Mouse (Mus musculus): ENCODE data around the gene Nudt15.

DNA sequence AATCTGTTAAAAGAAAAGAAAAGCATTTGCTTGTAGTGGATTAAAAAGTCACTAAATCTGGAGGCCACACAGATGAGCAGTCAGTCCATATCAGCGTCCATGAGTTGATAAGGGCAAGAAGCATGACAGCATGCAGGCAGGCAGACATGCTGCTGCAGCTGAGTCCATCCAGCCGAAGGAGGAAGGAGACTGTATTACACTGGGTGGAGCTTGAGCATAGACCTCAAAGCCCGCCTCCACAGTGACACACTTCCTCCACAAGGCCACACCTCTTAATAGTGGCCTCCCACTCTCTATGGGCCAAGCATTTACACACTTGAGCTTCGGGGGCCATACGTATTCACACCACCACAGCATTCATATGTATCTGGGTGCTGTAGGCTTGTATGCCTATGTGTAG, 26.0 kb upstream of the Nudt15 start:
- TF ChIP-seq POLR2A (IDR thresholded peaks at IDR 0.05; ENCODE audit: control insufficient read depth, extremely low read depth, insufficient read depth, low read length, poor library complexity) (no peak), CTCF (IDR thresholded peaks at IDR 0.05; ENCODE audit: borderline replicate concordance, control insufficient read depth, extremely low read depth, insufficient read depth, low read length, poor library complexity) (no peak)
